Mouse (Mus musculus): ENCODE measurements around the gene Tox3. TPM values are rescaled to one million over a fixed set of nuclear protein-coding genes. Genes with fewer than 3 reads are reported as not detected.

Tox3 gene
- total RNA-seq (2021): 10 to 100 TPM; 18.0 to 18.5 TPM

DNA sequence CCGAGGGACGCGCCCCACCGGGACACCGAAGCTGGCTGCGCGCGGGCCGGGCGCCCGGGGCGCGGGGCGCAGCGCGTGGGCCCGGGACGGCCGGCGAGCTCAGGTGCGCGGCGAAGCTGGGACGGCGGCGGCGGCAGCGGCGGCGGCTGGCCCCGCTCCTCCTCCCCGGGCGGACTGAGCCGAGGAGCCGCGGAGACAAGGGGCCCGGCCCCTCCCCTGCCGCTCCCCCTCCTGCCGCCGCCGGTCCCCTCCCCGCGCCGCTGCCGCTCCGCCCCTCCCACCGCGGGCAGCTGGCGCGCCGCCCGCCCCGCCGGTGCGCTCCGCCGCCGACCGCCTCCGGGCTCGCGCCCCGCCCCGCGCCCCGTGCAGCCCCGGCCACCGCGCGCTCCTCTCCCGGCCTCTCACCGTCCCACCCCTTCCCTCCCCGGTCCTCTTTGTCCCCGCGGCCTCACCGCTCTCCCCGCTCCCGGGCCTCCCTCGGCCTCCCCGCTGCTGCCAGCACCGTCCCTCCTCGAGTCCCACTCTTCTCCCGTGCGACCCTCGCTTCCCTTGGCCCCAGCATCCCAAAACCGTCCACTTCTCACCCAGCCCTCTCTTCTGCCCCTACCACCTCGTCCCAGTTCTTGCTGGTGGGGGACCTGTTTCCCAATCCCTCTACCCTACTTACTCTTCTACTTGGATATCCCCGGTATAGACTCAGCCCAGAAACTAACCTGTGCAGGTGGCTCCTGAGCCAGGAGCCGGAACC is at the start of gene Tox3:
Gene Tox3 (minus strand): TSS at position 166 of the 748 bp plus-strand sequence.
- intact Hi-C loops (cut with DNase I): loop anchor here (5.0 to 10.0 kb wide), 4 partner anchors 146 to 494 kb away; no protein-coding TSS in a partner anchor
- DNase-seq (ENCODE audit: extremely low spot score in 1 of 2, low spot score in 2 of 2): peak in 1 of 2 experiments; percentile 65

DNA sequence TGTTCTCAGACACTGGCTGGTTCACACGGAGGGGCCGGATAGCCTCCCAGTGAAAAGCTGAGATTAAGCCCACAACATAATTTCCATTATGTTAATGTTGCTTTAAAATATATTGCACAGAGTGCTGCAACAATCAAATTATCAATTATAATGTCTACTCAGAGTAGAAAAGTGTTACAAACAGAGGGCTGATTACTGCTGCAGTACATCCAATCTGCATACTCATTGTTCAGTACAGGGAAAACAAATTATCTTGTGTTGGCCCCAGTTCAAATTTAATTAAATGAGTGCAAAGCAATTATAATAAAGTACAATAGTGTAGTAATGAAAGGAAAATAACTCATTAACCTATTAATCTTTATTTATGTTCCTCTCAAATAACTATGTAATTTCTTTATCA is 44.5 kb upstream of the Tox3 start:
- intact Hi-C loops (cut with DNase I): no loop called here
- no peak for DNase-seq (ENCODE audit: extremely low spot score in 1 of 2, low spot score in 2 of 2)

DNA sequence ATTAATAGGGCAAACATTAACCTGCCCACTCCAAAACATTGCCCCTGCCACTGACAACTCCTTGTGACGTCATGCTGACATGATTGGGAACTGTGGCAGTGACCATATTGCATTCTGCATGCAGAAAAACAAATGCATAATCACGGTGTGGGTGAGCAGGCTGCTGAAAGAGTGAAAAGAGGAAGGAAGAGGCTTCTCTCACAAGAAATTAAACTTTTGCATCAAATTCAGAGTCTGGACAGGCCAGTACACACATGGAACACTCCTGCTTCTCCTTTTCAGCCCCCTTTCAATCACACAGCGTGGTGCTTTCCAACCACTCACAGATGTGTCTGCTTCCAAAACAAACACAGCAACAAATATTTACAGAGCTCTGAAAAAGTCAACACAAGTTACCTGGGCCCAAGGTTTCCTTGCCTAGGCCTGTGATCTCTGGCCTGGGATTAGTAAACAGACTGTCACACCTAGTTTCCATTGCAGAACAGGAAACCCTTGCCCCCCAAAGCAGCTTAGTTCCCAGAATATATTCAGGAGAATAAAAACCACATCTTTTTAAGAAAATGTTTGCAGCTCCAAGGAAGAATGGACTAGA is 43.4 kb upstream of the Tox3 start:
- intact Hi-C loops (cut with DNase I): no loop called here
- no peak for DNase-seq (ENCODE audit: extremely low spot score in 1 of 2, low spot score in 2 of 2)

DNA sequence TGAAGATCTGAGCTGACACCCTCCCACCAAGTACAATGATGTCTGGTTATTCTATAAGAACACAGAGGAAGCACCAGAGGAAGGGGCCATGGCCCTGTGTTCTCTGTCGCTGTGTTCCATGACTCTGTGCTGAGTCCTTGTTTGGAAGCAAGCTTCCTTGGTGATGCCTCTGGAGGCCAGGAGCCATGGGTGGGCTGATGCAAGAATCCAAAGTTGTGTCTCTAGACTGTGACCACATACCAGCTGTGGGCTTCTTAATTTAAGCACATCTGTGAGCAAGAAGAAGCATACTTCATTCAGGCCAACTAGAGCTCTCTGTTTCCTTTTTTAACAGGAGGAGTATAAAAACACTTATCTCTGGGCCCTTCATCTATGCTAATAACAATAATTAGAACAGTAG is 42.7 kb upstream of the Tox3 start:
- DNase-seq (ENCODE audit: extremely low spot score in 1 of 2, low spot score in 2 of 2): no peak
- intact Hi-C loops (cut with DNase I): no loop called here

DNA sequence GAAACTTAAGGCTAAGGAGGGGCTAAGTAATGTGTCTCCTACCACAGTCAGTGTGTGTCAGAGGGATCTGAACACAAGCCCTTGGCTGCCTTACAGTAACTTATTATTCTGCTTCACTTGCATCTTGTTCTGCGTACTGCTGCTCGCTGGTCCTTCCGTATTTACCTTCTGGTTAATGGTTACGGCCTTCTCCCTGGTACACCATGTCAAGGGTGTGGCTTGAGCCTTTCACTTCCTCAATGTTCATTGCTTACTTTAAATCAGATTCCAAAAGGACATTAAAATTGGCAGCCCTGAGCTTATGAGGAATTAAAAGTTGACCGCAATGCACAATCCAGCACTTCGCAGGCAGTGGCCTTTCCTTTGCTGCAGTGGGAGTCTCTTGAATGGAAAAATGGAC is 30.9 kb upstream of the Tox3 start:
- DNase-seq (ENCODE audit: extremely low spot score in 1 of 2, low spot score in 2 of 2): no peak
- intact Hi-C loops (cut with DNase I): no loop called here

DNA sequence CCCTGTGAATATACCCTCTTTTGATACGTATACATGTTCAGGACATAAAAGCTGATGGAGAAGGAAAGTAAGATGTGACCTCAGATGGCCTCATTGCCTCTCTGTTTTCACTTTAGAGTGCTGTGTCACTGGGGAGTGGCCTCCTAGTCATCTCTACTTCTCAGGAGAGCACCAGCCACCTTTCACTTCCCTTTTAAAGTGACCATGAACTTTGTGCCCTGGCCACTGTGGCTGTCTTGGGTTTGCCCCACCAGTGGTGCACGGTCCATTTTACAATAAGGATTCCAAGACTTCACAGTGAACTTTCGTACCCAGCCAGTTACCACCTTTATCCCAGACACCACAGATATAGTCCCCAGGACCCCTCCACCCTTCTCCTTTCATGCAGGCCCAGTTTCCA is 29.9 kb upstream of the Tox3 start:
- DNase-seq (ENCODE audit: extremely low spot score in 1 of 2, low spot score in 2 of 2): no peak
- intact Hi-C loops (cut with DNase I): no loop called here

DNA sequence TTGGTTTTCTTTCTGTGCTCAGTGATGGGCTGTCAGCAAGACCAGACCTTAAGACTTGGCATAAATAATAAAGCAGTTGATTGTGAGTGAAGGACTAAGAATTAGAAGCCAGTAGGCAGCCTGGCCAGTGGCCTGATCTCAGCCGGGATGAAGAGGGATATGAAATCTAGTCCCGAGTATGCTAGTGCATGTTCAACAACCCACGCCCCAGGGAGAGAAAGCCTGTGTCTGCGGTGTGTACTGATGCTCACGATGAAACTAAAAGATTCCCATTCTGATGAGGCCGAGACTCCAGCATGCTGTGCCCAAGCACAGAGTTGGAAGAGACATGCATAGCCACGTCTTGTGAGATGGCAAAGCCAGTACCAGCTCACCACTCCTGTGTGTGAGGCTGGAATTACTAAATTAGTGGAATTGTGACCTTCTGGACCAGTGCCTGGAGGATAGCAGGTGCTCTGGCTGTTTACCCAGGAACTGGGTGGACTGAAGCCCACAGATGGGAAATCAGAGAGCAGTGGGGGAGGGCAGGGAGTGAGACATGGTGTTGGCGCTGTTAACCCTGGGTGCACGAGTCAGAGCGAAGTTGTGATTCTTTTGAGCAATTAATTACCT is 23.6 kb upstream of the Tox3 start:
- intact Hi-C loops (cut with DNase I): no loop called here
- DNase-seq (ENCODE audit: extremely low spot score in 1 of 2, low spot score in 2 of 2): peak in 1 of 2 experiments; percentile 22

DNA sequence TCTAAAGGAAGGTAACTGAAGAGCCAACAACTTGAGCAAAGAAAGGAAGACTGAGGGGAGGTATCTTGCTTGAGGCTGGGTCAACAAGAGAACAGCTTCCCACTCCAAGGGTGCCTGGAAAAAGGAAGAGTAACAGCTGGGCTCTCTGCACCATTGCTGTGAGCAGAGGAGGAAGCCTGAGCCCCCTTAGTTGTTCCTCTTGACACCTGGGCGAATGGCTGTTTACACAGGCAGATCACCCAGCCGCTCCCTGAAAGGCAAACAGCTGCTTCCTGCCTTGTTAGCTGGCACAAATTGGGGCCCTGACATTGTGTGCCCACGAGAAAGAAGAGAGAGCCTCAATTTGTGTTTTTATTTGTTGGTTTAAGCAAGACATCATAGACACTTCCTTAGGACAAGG is 21.7 kb upstream of the Tox3 start:
- intact Hi-C loops (cut with DNase I): no loop called here
- no peak for DNase-seq (ENCODE audit: extremely low spot score in 1 of 2, low spot score in 2 of 2)

DNA sequence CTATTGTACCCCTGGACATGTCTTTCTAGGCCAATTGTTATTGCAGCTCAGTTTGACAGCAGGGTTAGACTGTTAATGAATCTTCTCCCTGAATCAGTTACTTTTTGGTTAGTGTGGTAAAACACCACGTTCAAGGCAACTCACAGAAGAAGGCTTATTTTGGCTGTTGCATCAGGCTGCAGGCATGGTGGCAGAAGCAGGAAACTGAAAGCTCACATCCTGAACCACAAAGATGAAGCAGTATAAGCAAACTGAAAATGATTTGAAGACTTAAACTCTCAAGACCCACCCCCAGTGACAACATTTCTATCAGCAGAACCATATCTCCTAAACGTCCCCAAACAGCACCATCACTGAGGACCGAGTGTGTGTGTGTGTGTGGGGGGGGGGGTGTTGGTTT is 8.6 kb upstream of the Tox3 start:
- intact Hi-C loops (cut with DNase I): no loop called here
- DNase-seq (ENCODE audit: extremely low spot score in 1 of 2, low spot score in 2 of 2): no peak

DNA sequence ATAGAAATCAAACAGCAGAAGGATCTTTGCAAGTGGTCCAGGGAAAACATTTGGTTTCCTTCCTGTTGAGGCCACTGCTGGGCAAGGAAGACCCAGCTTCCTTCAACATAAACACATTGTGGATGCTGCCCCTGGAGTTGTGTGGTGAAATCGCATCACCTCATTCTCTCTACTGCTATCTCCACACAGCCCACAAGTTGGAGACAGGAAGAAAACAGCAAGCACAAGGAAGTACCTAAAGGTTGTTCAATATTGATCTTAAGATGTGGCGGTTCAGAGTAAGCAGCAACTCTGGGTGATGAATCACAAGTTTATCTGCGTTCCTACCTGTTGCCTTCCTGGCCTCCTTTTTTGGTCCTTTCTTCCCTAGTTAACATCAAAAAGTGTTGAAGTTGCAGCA is 6.6 kb upstream of the Tox3 start:
- no peak for DNase-seq (ENCODE audit: extremely low spot score in 1 of 2, low spot score in 2 of 2)
- intact Hi-C loops (cut with DNase I): no loop called here

DNA sequence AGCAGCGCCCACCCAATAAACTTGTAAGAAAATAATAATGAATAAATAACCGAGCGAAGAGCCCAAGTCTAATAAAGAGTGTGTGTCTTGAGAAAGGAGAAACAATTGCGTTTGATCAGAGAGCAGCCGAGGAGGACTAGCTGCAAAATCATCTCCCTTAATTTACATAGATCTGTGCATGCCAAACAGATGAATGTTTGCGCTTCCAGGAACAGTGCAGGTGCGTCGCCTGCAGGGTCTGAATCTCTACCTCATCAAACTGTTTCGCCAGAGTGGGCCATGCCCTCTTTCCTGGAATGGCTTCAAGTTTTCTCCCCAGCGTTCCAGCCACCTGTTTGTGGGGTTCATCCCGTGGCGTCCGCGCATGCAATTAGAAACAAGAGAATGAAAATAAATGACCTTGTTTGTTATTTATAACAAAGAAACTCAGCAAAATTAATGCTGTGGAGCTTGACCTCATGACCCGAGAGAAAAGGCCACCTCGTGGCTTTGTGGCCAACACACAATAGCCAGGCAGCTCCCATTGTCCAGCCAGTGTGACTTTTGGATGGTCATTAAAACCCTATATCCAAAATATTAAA is 5.9 kb upstream of the Tox3 start:
- intact Hi-C loops (cut with DNase I): no loop called here
- DNase-seq (ENCODE audit: extremely low spot score in 1 of 2, low spot score in 2 of 2): no peak

DNA sequence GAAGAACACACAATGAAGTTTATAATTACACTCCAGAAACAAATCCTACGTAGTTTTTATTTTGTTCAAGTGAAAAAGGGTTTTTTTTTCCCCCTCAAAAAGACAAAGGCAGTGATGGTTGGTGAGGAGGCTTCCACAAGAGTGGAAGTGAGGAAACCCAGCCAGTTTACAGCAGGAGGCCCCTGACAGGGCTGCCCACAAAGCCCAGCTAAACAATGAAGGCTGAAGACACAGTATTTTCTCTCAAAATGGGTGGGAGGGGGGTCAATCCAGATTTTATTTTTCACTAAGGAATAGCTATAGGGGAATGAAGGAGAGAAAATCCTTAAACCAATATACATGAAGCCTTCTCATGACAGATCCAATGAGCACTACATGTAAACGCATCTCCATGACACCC is 5.4 kb upstream of the Tox3 start:
- DNase-seq (ENCODE audit: extremely low spot score in 1 of 2, low spot score in 2 of 2): no peak
- intact Hi-C loops (cut with DNase I): no loop called here

DNA sequence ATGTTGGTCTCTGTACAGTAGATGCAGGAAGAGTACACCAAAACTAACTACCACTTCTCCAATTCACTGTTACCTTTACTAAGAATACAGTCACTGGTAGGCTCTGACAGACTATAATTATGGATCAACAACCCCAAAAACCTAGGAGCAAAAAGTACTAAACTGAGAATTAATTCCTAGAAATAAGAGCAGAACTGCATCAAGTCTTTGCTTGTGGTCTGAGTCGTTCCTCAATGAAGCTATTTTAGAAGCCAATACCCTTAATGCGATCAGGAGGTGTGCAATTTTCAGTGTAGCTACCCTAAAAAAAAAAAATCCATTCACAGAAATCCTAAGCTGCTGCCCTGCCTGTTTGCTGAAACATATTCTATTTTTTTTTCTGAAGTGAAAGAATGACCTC is 4.8 kb upstream of the Tox3 start:
- intact Hi-C loops (cut with DNase I): no loop called here
- DNase-seq (ENCODE audit: extremely low spot score in 1 of 2, low spot score in 2 of 2): no peak

DNA sequence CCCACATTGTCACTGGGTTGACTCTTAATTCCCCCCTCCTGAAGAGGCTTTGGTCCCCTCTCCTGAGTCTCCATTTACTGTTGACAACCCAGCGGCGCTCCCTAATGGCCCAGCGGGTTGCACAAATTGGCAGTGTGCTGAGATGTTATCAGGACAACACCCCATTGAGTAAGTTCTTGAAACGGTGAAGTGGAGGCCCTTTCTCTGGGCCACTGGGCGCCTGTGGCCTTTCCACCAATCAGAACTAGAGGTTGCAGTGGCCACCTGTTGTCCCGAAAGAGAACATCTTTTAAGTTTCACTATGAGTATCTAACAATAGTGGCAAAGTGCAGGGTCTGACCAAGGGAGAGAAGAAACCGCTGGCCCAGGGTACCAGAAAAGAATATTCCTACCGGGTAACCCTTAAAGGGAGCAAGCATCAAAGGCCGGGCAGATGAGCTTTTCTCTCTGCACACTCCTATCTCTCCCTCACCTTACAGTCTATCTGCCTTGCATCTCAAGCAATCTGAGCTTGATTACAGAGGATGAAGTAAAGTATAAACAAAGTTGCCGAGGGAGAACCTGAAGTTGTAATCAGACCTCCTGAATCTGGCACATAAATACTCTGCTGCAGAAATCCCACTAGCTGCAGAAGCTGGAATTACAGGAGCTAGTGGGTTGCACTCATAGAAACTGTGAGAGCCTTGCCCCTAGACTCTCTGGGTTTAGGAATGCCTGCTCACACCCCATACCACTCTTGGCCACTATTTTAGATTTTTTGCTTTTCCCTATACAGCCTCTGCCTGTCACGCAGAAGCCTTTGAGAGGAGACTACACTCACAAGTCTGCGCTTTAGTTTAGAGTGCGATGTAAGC is 1.8 kb upstream of the Tox3 start:
- intact Hi-C loops (cut with DNase I): loop anchor here (5.0 to 10.0 kb wide), 4 partner anchors 145 to 495 kb away; no protein-coding TSS in a partner anchor
- no peak for DNase-seq (ENCODE audit: extremely low spot score in 1 of 2, low spot score in 2 of 2)

DNA sequence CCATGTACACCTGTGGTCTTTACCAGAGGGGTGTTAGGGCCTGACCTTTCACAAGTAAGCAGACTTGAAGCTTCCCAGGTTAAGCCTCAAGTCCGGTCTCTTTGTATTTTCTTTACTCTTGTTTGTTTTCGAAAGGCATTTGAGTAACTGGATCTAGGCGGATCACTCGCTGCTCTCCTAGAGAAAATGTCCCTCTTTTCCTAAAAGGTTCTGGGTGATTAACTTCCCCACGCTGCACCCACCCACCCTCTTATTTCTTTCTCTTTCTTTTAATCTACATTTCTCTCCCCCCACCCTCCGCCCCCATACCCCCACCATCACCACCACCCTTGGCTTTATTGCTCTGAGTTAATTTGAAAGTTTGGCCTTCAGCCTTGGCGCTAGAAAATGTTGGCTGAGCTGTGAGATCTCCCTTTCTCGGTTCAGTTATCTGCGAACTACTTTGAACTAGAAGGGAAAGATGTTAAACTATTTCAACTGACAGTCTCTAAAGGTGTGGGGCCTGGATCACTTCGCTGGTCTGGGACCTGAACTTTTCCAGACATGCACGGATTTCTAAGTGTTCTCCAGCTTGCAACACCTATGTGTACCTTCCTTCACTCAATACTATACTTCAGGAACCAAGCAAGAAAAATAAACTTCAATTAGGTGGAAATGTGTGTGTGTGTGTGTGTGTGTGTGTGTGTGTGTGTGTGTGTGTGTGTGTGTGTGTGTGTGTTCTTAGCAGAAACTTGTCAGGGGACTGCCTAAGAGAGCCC is 962 bp upstream of the Tox3 start:
- intact Hi-C loops (cut with DNase I): loop anchor here (5.0 to 10.0 kb wide), 4 partner anchors 146 to 494 kb away; no protein-coding TSS in a partner anchor
- DNase-seq (ENCODE audit: extremely low spot score in 1 of 2, low spot score in 2 of 2): no peak

DNA sequence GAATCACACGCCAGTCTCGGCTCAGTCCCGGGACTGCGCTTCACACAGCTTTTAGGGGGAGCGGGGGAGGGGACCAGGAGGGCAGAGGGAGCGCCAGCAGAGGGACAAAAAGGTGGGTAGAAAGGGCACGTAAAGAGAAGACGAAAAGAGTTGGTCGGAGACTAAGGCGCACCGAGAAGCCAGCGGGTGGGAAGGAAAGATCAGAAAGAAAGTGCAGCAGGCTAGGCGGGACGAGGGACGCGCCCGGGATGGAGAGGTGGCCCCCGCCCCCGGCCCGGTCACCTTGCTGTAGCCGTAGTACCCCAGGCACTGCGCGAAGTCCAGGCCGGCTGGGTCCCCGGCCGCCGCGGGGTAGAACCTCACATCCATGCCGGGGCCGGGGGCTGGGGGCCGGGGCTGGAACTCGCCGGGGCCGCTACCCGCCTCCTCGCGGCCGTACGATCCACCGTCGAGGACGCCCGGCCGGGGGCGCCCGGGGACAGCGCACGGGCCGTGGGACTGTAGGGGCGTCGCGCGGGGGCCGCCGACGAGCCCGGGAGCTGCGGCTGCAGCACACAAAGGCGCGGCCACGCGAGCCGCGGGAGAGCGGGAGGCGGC is 464 bp downstream of the Tox3 start:
- intact Hi-C loops (cut with DNase I): loop anchor here (5.0 to 10.0 kb wide), 4 partner anchors 147 to 493 kb away; no protein-coding TSS in a partner anchor

DNA sequence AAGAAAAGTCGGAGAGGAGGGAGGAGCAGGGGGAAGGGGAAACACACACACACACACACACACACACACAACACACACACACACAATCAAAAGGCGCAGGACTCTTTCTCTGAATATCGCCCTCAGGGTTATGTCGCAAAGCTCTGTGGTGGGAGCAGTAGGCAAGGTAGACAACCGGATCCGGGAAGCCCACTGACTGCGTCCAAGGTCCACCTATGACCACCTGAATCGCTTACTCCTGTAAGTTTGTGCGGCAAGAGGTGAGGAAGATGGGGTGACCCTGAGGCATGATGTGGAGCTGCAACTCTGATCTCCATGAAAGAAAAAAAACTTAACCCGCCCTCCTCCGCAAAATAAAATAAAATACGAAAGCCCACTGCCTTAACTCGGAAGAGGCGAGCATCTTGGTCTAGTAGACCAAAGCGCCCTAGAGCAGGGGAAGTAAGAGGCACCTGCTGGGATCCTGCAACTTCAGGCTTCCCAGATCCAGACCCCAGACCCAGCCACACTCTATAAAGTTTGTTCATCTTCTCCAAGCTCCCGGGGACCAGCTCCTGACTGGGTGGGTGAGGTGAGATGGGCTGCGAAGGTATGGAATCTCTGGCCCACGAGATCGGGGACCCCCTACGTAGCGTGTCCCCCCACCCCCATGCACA is 1.1 kb downstream of the Tox3 start:
- intact Hi-C loops (cut with DNase I): loop anchor here (5.0 to 10.0 kb wide), 4 partner anchors 148 to 492 kb away; no protein-coding TSS in a partner anchor
- DNase-seq (ENCODE audit: extremely low spot score in 1 of 2, low spot score in 2 of 2): no peak

More for the DNA sequence above, 464 bp downstream of the Tox3 start:
- DNase-seq (ENCODE audit: extremely low spot score in 1 of 2, low spot score in 2 of 2): peak in 1 of 2 experiments; percentile 47

All from left cerebral cortex, postnatal 10 days (tissue).